Mouse (Mus musculus): ENCODE measurements around the gene Tmem184a. TPM values are rescaled to one million over a fixed set of nuclear protein-coding genes. Genes with fewer than 3 reads are reported as not detected.

Tmem184a gene
- total RNA-seq, 2 experiments from 2014 or later: 0.08 to 0.54 TPM

Small RNAs within 50 kb of the gene (microRNA-seq; reads per million reads assigned to microRNA genes)
- gene Mir7037: 0.90 reads per million

Other genes with a start within 250 kb of the Tmem184a start
- gene Micall2, start 83.6 kb downstream of the Tmem184a start, total RNA-seq (2021): 10 to 100 TPM; 11.4 to 11.5 TPM
- 100 to 1,000 TPM in 1 of 2 experiments, 10 to 100 TPM in 1; 93.1 to 108 TPM for gene Ints1, start 44.2 kb downstream of the Tmem184a start, total RNA-seq (2021)
- 10 to 100 TPM in 1 of 2 experiments, 1 to 10 TPM in 1; 8.4 to 11.1 TPM for gene Mafk, start 28.4 kb downstream of the Tmem184a start, total RNA-seq (2021)
- not detected for gene Gm26938, start 6.5 kb upstream of the Tmem184a start, total RNA-seq (2021)
- gene Psmg3, start 7.0 kb upstream of the Tmem184a start, total RNA-seq (2021): 10 to 100 TPM; 26.0 to 27.4 TPM
- gene Elfn1, start 88.0 kb upstream of the Tmem184a start, total RNA-seq (2021): 10 to 100 TPM; 33.5 to 37.2 TPM

Data from left cerebral cortex, postnatal 4 days (tissue).